11 mouse cellular contexts compared by ENCODE assay signal in the genomic region with DNA sequence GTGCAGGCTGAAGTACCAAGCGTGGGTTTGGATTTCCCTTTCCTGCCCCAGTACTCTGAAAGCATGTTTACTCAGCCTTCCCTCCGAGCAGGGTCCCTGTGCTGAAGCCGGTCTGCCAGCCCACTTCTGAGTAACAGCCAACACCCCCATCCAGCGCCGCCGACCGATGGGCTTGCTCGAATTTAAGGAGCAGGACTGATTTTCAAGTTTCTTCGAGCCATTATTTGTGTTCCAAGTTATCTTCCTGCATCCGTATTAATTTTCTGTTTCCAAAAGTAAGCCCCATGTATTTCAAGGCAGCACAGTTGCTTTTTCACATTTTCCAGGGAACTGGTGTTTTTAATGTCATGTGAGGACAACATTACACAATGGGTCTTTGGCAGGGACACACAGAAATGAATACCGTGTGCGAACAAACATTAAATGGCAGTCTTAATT.
DNase-seq lines count a peak whose midpoint lies in the region; ATAC-seq lines count a peak whose summit lies in the region.
"Had no signal": no experiment of that assay in that cellular context is flagged by ENCODE, and none has a peak within 500 bp of the region (broad histone marks: within the 10 kb centered on the region; RNA-seq: fewer than 3 reads in every experiment).

No protein-coding gene starts in this region.

- H3K4me3 ChIP-seq in forebrain, embryonic 14.5 days (ENCODE audit: low read depth, low read length): no peak overlapping the region
- H3K4me3 ChIP-seq in lung, embryonic 16.5 days (ENCODE audit: low read length): no peak overlapping the region
- H3K4me3 ChIP-seq: embryonic facial prominence, embryonic 12.5 days; liver, embryonic 15.5 days had no signal

- peak overlapping the region; percentile 59; the same call in 1 of the 2 replicates for H3K27ac ChIP-seq in forebrain, embryonic 14.5 days (ENCODE audit: low read depth, low read length)
- peak overlapping the region; percentile 41 for H3K27ac ChIP-seq in lung, embryonic 16.5 days (ENCODE audit: low read length)
- H3K27ac ChIP-seq: embryonic facial prominence, embryonic 12.5 days; liver, embryonic 15.5 days had no signal

- DNase-seq in adrenal gland, adult 2 months: peak; percentile 43
- DNase-seq in adrenal gland, postnatal 14 days: no peak
- peak; percentile 35 for DNase-seq in kidney, postnatal 14 days
- DNase-seq in kidney, postnatal 25 days: no peak
- DNase-seq in forebrain, embryonic 14.5 days (ENCODE audit: low spot score): peak; percentile 44
- no peak for DNase-seq in Muller cell, postnatal 12 days (ENCODE audit: inconsistent ontology term)
- no peak for DNase-seq in spleen, postnatal 10 days (ENCODE audit: low spot score in 2 of 2)
- DNase-seq: spleen, adult 18-20 months had no signal

- 0 out of 2 replicates have a peak, but pooled peaks cover 3% of the 10 kb centered on the region for H3K36me3 ChIP-seq in forebrain, embryonic 14.5 days (ENCODE audit: control insufficient read depth, insufficient read depth, low read length)
- H3K36me3 ChIP-seq in lung, embryonic 16.5 days (ENCODE audit: control insufficient read depth, insufficient read depth, low read length): no peaks in the 10 kb centered on the region
- H3K36me3 ChIP-seq: embryonic facial prominence, embryonic 12.5 days; liver, embryonic 15.5 days had no signal

- WGBS in forebrain, embryonic 14.5 days: 66% methylated on average over 12 of the region's 12 CpGs
- WGBS in lung, embryonic 16.5 days: 44% methylated on average over 12 of the region's 12 CpGs

- peaks cover 2% of the 10 kb centered on the region; the same call in 1 of the 2 replicates for H3K4me1 ChIP-seq in forebrain, embryonic 14.5 days (ENCODE audit: control insufficient read depth, insufficient read depth, low read length)
- no peaks in the 10 kb centered on the region for H3K4me1 ChIP-seq in lung, embryonic 16.5 days (replicated peaks; ENCODE audit: control insufficient read depth, insufficient read depth, low read length)
- H3K4me1 ChIP-seq: embryonic facial prominence, embryonic 12.5 days; liver, embryonic 15.5 days had no signal

- peak; percentile 64 for ATAC-seq in forebrain, embryonic 14.5 days
- peak; percentile 86 for ATAC-seq in lung, embryonic 16.5 days (ENCODE audit: low read depth)

- H3K9ac ChIP-seq in forebrain, embryonic 14.5 days (ENCODE audit: low read length): no peak overlapping the region
- peak overlapping the region; percentile 10; the same call in 1 of the 2 replicates for H3K9ac ChIP-seq in lung, embryonic 16.5 days (ENCODE audit: low read length)
- H3K9ac ChIP-seq: embryonic facial prominence, embryonic 12.5 days; liver, embryonic 15.5 days had no signal

- no peaks in the 10 kb centered on the region for H3K27me3 ChIP-seq in forebrain, embryonic 14.5 days (replicated peaks; ENCODE audit: control insufficient read depth, insufficient read depth, low read length)
- H3K27me3 ChIP-seq in lung, embryonic 16.5 days (ENCODE audit: control insufficient read depth, insufficient read depth, low read depth, low read length): no peaks in the 10 kb centered on the region
- H3K27me3 ChIP-seq: embryonic facial prominence, embryonic 12.5 days; liver, embryonic 15.5 days had no signal

- no peaks in the 10 kb centered on the region for H3K9me3 ChIP-seq in forebrain, embryonic 14.5 days (replicated peaks; ENCODE audit: control insufficient read depth, low read length)
- no peaks in the 10 kb centered on the region for H3K9me3 ChIP-seq in lung, embryonic 16.5 days (ENCODE audit: control insufficient read depth, low read length)
- H3K9me3 ChIP-seq: embryonic facial prominence, embryonic 12.5 days; liver, embryonic 15.5 days had no signal

- no peak overlapping the region for H3K4me2 ChIP-seq in forebrain, embryonic 14.5 days (ENCODE audit: low read length)
- H3K4me2 ChIP-seq in lung, embryonic 16.5 days (ENCODE audit: low read depth, low read length): 0 out of 2 replicates have a peak overlapping the region, but pooled peaks have one; percentile 21
- H3K4me2 ChIP-seq: embryonic facial prominence, embryonic 12.5 days; liver, embryonic 15.5 days had no signal

Comparison
In these comparisons a context has a peak if more than half of its experiments do, and no peak if none do; other contexts are left out.
1. DNase-seq: peak in adrenal gland, adult 2 months (single experiment), kidney, postnatal 14 days (single experiment) and forebrain, embryonic 14.5 days (single experiment); none in adrenal gland, postnatal 14 days (single experiment), kidney, postnatal 25 days (0 of 2), Muller cell, postnatal 12 days (single experiment) and spleen, postnatal 10 days (0 of 2).